Mouse (Mus musculus) lung, postnatal 0 days (tissue): ENCODE data around the gene Mydgf. TPM values are rescaled to one million over a fixed set of nuclear protein-coding genes. Genes with fewer than 3 reads are reported as not detected.

Experiments used
- ATAC-seq: fragments of 200-750 bp; cut with Nextera tagmentation; 2 replicates; pipeline ENCODE4 v1.8.0; 2017; ENCODE audit warnings: moderate library complexity
- DNase-seq: peaks from one replicate; pipeline ENCODE4 v3.0.0-alpha.2; 2016; ENCODE audit warnings: low spot score
- H3K27ac ChIP-seq: fragments of 300-500 bp; sonication (generic); 2 replicates; pipeline ENCODE4 v1.5.1; 2014; ENCODE audit warnings: antibody characterized with exemption, mild to moderate bottlenecking, low read length, mixed read lengths
- H3K27me3 ChIP-seq: fragments of 300-500 bp; sonication (generic); replicated peaks from 2 replicates; pipeline ENCODE4 v1.6.1; 2014; ENCODE audit warnings: low read length, mixed read lengths; ENCODE audit not compliant: insufficient read depth
- H3K36me3 ChIP-seq: fragments of 300-500 bp; sonication (generic); 2 replicates; pipeline ENCODE4 v1.6.1; 2014; ENCODE audit warnings: low read length, mixed read lengths; ENCODE audit not compliant: insufficient read depth
- H3K4me1 ChIP-seq: fragments of 300-500 bp; sonication (generic); 2 replicates; pipeline ENCODE4 v1.6.1; 2014; ENCODE audit warnings: antibody characterized with exemption, low read depth, low read length, mixed read lengths; ENCODE audit not compliant: insufficient read depth
- H3K4me2 ChIP-seq: fragments of 300-500 bp; sonication (generic); replicated peaks from 2 replicates; pipeline ENCODE4 v1.6.1; 2014; ENCODE audit warnings: low read depth, mild to moderate bottlenecking, low read length, moderate library complexity, mixed read lengths
- H3K4me3 ChIP-seq: fragments of 300-500 bp; sonication (generic); 2 replicates; pipeline ENCODE4 v1.5.1; 2014; ENCODE audit warnings: low read depth, low read length
- H3K9ac ChIP-seq: fragments of 300-500 bp; sonication (generic); replicated peaks from 2 replicates; pipeline ENCODE4 v1.6.1; 2014; ENCODE audit warnings: low read depth, mild to moderate bottlenecking
- H3K9me3 ChIP-seq: fragments of 300-500 bp; sonication (generic); 2 replicates; pipeline ENCODE4 v1.6.1; 2016; ENCODE audit warnings: low read length, mixed read lengths
- CTCF ChIP-seq: IDR thresholded peaks from 2 replicates; pipeline ENCODE4 v1.5.1; 2016; ENCODE audit warnings: antibody characterized with exemption, mild to moderate bottlenecking
- EP300 ChIP-seq: IDR thresholded peaks from 2 replicates; pipeline ENCODE4 v1.6.1; 2016; ENCODE audit warnings: antibody characterized with exemption, mild to moderate bottlenecking, control low read depth
- WGBS: fragments of 180-500 bp; shearing (Covaris S2); extraction: QIAGEN DNeasy Blood & Tissue Kit; methylation state at CpG from one replicate; pipeline ENCODE4 v1.1.7; 2014; 5-methylcytosine and 5-hydroxymethylcytosine counted together
- polyA plus RNA-seq: library from polyadenylated mRNA; unstranded; fragments of >200 nt; fragmentation: Nextera tagmentation; extraction: Ambion mirVana; gene quantifications from 2 replicates; pipeline ENCODE4 v1.2.1, GENCODE M21; 2015

The Mydgf gene
- polyA plus RNA-seq, 1 experiment from 2014 or later, result 71.2 TPM

DNA sequence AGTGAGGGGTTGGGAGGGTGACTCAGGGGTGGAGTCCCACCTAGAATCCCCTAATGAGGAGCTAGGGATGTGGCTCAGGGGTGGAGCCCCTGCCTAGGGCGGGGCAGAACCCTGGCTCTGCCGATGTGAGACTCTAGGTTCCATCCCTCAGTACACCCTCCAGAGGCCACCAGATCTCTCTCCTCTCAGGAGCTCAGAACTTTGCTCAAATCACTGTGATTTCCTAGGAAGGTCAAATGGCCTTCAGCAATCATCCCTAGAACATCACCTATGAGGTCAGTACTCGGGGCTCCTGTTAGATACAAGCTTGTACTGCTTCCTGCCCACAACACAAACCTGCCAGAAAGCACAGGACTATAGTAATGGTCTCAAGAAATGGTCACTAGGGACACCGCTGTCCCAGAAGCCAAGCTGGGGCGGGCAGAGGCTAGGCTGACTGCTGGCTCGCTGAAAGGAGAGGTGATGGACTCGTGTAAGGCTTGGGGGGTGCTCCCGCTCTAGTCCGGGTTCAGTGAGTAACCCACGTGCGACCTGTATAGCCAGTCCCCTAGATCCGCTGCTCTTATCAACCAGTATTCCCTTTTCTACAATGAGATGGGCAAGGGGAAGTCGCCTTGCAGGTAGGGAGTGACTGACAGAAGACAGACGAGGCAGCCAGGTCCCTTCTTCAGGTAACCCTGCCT, 604 bp downstream of the Mydgf start:
- ATAC-seq (peak; percentile 10; the same call in 1 of the 2 replicates), DNase-seq (peak; percentile 32)
- 2% methylated on average over 14 of the region's 14 CpGs for WGBS
- H3K36me3 ChIP-seq, result peaks cover 4% of the 10 kb centered on the region; the same call in 1 of the 2 replicates
- TF ChIP-seq CTCF (no peak), EP300 (no peak)
- peak overlapping the region; percentile 83 for H3K4me2 ChIP-seq
- peak overlapping the region; percentile 87 for H3K4me3 ChIP-seq
- peak overlapping the region; percentile 71 for H3K27ac ChIP-seq
- no peaks in the 10 kb centered on the region for H3K9me3 ChIP-seq
- H3K9ac ChIP-seq, result peak overlapping the region; percentile 78
- no peaks in the 10 kb centered on the region for H3K27me3 ChIP-seq
- H3K4me1 ChIP-seq, result peaks cover 5% of the 10 kb centered on the region; the same call in 1 of the 2 replicates

GRCm38 (mm10) chr17:56175416-56175815, 8.3 kb downstream of the Mydgf start:
- no peak overlapping the region for H3K4me3 ChIP-seq
- no peak for ATAC-seq
- H3K27ac ChIP-seq, result no peak overlapping the region
- H3K4me1 ChIP-seq, result no peaks in the 10 kb centered on the region
- no peak for TF ChIP-seq CTCF
- TF ChIP-seq EP300, result no peak
- 98% methylated on average over 3 of the region's 3 CpGs for WGBS
- H3K27me3 ChIP-seq, result no peaks in the 10 kb centered on the region
- H3K9ac ChIP-seq, result no peak overlapping the region
- H3K36me3 ChIP-seq, result peaks cover 14% of the 10 kb centered on the region; the same call in 1 of the 2 replicates
- no peak for DNase-seq
- H3K4me2 ChIP-seq, result no peak overlapping the region
- no peaks in the 10 kb centered on the region for H3K9me3 ChIP-seq

DNA sequence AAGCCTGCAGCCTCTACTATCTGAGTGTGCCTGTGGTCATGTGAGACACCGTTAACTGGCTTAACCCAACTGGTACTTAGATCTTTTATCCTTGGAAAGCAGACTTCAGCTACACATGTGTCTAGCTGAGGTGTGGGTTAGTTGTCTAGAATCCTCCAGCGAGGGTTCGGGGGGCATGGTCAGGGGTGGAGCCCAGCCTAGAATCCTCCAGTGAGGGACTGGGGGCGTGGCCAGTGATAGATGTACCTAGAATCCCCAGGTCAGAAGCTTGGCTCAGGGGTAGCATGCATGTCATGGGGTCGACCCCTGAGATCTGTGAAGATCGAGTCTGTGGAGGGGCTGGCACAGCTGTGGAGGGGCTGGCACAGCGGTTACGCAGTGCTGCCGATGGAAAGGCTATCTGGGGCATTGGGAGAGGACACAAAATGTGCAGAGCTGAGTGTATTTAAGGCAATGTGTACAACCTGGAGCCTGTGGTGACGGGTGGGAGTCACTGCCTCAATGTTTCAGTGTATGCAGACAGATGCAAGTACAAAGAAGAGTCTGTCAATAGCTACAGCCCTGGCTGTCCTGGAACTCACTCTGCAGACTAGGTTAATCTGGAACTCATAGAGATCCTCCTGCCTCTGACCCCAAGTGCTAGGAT, 10.2 kb downstream of the Mydgf start:
- no peaks in the 10 kb centered on the region for H3K4me1 ChIP-seq
- H3K4me2 ChIP-seq, result no peak overlapping the region
- TF ChIP-seq CTCF (no peak), EP300 (no peak)
- no peak overlapping the region for H3K4me3 ChIP-seq
- ATAC-seq (no peak), DNase-seq (no peak)
- no peaks in the 10 kb centered on the region for H3K27me3 ChIP-seq
- H3K27ac ChIP-seq, result no peak overlapping the region
- H3K9ac ChIP-seq, result no peak overlapping the region
- WGBS, result 56% methylated on average over 10 of the region's 10 CpGs
- peaks cover 14% of the 10 kb centered on the region; the same call in 1 of the 2 replicates for H3K36me3 ChIP-seq
- no peaks in the 10 kb centered on the region for H3K9me3 ChIP-seq

DNA sequence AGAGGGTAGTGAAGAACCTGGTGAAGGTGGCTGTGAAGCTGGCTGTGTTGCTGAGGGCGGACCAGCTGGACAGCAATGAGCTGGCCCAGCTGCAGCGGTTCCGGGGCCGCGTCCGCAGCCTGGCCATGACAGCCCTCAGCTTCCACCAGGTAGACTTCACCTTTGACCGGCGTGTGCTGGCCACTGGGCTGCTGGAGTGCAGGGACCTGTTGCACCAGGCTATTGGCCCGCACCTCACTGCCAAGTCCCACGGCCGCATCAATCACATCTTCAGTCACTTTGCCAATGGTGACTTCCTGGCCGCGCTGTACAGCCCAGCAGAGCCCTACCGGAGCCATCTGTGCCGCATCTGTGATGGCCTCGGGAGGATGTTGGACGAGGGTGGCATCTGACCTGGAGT, 11.8 kb downstream of the Mydgf start:
- DNase-seq, result no peak
- WGBS, result 89% methylated on average over 17 of the region's 17 CpGs

DNA sequence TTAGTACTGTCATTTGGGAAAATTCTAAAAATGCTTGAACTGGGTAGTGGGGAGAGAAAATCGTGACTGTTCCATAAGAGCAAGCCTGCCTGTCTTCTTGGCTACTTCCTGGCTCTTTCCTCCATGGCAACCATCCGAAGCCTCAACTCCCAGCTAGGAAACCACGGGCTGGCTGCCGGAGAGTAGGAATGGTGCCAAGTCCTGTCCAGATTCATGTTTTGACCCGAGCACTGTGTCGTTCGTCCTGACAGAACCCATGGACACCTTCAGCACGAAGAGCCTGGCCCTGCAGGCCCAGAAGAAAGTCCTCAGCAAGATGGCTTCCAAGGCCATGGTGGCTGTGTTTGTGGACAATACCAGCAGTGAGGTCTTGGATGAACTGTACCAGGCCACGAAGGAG, 12.3 kb downstream of the Mydgf start:
- H3K27ac ChIP-seq, result no peak overlapping the region
- no peaks in the 10 kb centered on the region for H3K36me3 ChIP-seq
- no peaks in the 10 kb centered on the region for H3K4me1 ChIP-seq
- DNase-seq, result no peak
- no peak overlapping the region for H3K9ac ChIP-seq
- no peaks in the 10 kb centered on the region for H3K27me3 ChIP-seq
- no peak overlapping the region for H3K4me3 ChIP-seq
- no peak overlapping the region for H3K4me2 ChIP-seq
- TF ChIP-seq CTCF (no peak), EP300 (no peak)
- H3K9me3 ChIP-seq, result no peaks in the 10 kb centered on the region
- ATAC-seq, result no peak
- 46% methylated on average over 9 of the region's 9 CpGs for WGBS

More for the DNA sequence above, 11.8 kb downstream of the Mydgf start:
- H3K4me3 ChIP-seq, result no peak overlapping the region
- no peaks in the 10 kb centered on the region for H3K9me3 ChIP-seq
- H3K36me3 ChIP-seq, result 0 out of 2 replicates have a peak, but pooled peaks cover 1% of the 10 kb centered on the region
- no peak for TF ChIP-seq CTCF
- H3K27ac ChIP-seq, result no peak overlapping the region
- H3K4me2 ChIP-seq, result no peak overlapping the region
- H3K27me3 ChIP-seq, result no peaks in the 10 kb centered on the region
- no peak overlapping the region for H3K9ac ChIP-seq
- no peaks in the 10 kb centered on the region for H3K4me1 ChIP-seq
- ATAC-seq, result no peak

DNA sequence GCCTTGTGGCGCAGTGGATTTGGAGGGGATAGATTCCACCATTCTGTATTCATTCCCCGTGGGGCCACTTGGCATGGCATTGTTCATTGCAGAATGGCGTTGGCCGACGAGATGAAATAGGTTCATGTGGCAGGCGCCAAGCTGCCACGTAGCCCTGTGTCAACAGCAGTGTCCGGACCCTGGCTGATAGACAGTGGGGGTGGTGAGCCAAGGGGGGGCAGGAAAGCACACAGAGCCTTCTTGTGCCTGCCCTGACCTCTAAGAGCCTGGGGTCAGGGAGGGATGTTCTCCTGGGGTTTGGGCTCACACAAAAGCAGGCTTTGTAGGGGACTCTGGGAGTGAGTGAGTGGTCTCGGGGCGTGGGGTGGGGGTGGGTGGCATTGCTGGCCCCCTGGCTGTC, 13.1 kb downstream of the Mydgf start:
- Histone ChIP-seq H3K4me2 (no peak overlapping the region), H3K27ac (no peak overlapping the region), H3K27me3 (no peaks in the 10 kb centered on the region), H3K9me3 (no peaks in the 10 kb centered on the region), H3K36me3 (no peaks in the 10 kb centered on the region), H3K4me1 (no peaks in the 10 kb centered on the region), H3K4me3 (no peak overlapping the region), H3K9ac (no peak overlapping the region)
- no peak for DNase-seq
- WGBS, result 46% methylated on average over 10 of the region's 10 CpGs
- peak; percentile 17; the same call in 1 of the 2 replicates for ATAC-seq
- no peak for TF ChIP-seq CTCF
- TF ChIP-seq EP300, result no peak
